Mouse (Mus musculus): ENCODE measurements around the gene Actr3.

Gene Actr3

GRCm38 (mm10) chr1:125350843-125351242 lies 84.7 kb downstream of the Actr3 start:
- no peak for DNase-seq

GRCm38 (mm10) chr1:125345854-125346253 lies 89.7 kb downstream of the Actr3 start:
- DNase-seq: no peak

- DNase-seq: no peak
Observed at GRCm38 (mm10) chr1:125345448-125345847, 90.1 kb downstream of the Actr3 start.

GRCm38 (mm10) chr1:125343105-125343504 lies 92.4 kb downstream of the Actr3 start:
- no peak for DNase-seq
